Mouse (Mus musculus): ENCODE data around the gene Skap1.

- no peak for TF ChIP-seq CTCF (IDR thresholded peaks at IDR 0.05; ENCODE audit: low read depth)
- no peak for TF ChIP-seq EP300 (IDR thresholded peaks at IDR 0.05; ENCODE audit: low read depth)
Measured at GRCm38 (mm10) chr11:96618789-96619445, 154.5 kb downstream of the Skap1 start.

Data from liver, postnatal 0 days (tissue).